Mouse (Mus musculus): Measurements from ENCODE around the gene Adgrg2.

The Adgrg2 gene

GRCm38 (mm10) chrX:160390464-160390956 lies at the start of gene Adgrg2:
Adgrg2 (plus strand) TSS chrX:160390690.
- ChIA-PET POLR2A (interaction anchor here in 1 of 4 experiments (1.2 kb wide), 1 partner anchor 112 kb away, joined by 5 read pairs; the partner anchor contains the start of gene Phka2), CTCF (interaction anchor here in 1 of 4 experiments (0.7 kb wide), 1 partner anchor 37 kb away, joined by 3 read pairs; no protein-coding TSS in a partner anchor)

- POLR2A ChIA-PET, result no interaction called here
- CTCF ChIA-PET, result no interaction called here
These were observed 39.5 kb upstream of the Adgrg2 start for GRCm38 (mm10) chrX:160350995-160351394.

- POLR2A ChIA-PET, result no interaction called here
- CTCF ChIA-PET, result no interaction called here
These were observed 38.4 kb upstream of the Adgrg2 start for GRCm38 (mm10) chrX:160351967-160352677.

- ChIA-PET POLR2A (no interaction called here), CTCF (no interaction called here)
These were observed 5.6 kb upstream of the Adgrg2 start for GRCm38 (mm10) chrX:160384748-160385501.

GRCm38 (mm10) chrX:160385502-160385772 lies 5.1 kb upstream of the Adgrg2 start:
- POLR2A ChIA-PET, result no interaction called here

GRCm38 (mm10) chrX:160412930-160413453 lies 22.5 kb downstream of the Adgrg2 start:
- POLR2A ChIA-PET, result no interaction called here
- CTCF ChIA-PET, result no interaction called here

More at GRCm38 (mm10) chrX:160385502-160385772, 5.1 kb upstream of the Adgrg2 start:
- CTCF ChIA-PET, result no interaction called here

- ChIA-PET CTCF (interaction anchor here in 1 of 4 experiments (0.5 kb wide), 1 partner anchor 292 kb away, joined by 3 read pairs; no protein-coding TSS in a partner anchor), POLR2A (no interaction called here)
These were observed 23.4 kb downstream of the Adgrg2 start for GRCm38 (mm10) chrX:160413881-160414395.

GRCm38 (mm10) chrX:160418397-160418796 lies 27.9 kb downstream of the Adgrg2 start:
- ChIA-PET POLR2A (no interaction called here), CTCF (no interaction called here)

GRCm38 (mm10) chrX:160423737-160424136 lies 33.2 kb downstream of the Adgrg2 start:
- ChIA-PET CTCF (interaction anchor here in 1 of 4 experiments (0.7 kb wide), 1 partner anchor 12 kb away, joined by 6 read pairs; no protein-coding TSS in a partner anchor), POLR2A (interaction anchor here in 1 of 4 experiments (0.6 kb wide), 1 partner anchor 285 kb away, joined by 3 read pairs; no protein-coding TSS in a partner anchor)

GRCm38 (mm10) chrX:160426486-160426885 lies 36.0 kb downstream of the Adgrg2 start:
- CTCF ChIA-PET, result no interaction called here
- POLR2A ChIA-PET, result no interaction called here

GRCm38 (mm10) chrX:160426930-160427329 lies 36.4 kb downstream of the Adgrg2 start:
- ChIA-PET CTCF (no interaction called here), POLR2A (no interaction called here)

- POLR2A ChIA-PET, result interaction anchor here in 1 of 4 experiments (1.1 kb wide), 1 partner anchor 295 kb away, joined by 3 read pairs; no protein-coding TSS in a partner anchor
- CTCF ChIA-PET, result no interaction called here
These were observed 41.7 kb downstream of the Adgrg2 start for GRCm38 (mm10) chrX:160432192-160432591.

- ChIA-PET CTCF (no interaction called here), POLR2A (no interaction called here)
These were observed 50.8 kb downstream of the Adgrg2 start for GRCm38 (mm10) chrX:160441272-160441671.

GRCm38 (mm10) chrX:160448351-160448750 lies 57.9 kb downstream of the Adgrg2 start:
- CTCF ChIA-PET, result no interaction called here
- POLR2A ChIA-PET, result no interaction called here

GRCm38 (mm10) chrX:160449363-160449762 lies 58.9 kb downstream of the Adgrg2 start:
- POLR2A ChIA-PET, result no interaction called here
- CTCF ChIA-PET, result no interaction called here

- CTCF ChIA-PET, result interaction anchor here in 1 of 4 experiments (0.5 kb wide), 1 partner anchor 21 kb away, joined by 3 read pairs; no protein-coding TSS in a partner anchor
- POLR2A ChIA-PET, result interaction anchor here in 1 of 4 experiments (1.0 to 1.8 kb wide), 2 partner anchors 25 to 46 kb away, joined by 3 to 8 read pairs; partner anchors contain the start of gene Phka2
These were observed 65.2 kb downstream of the Adgrg2 start for GRCm38 (mm10) chrX:160455686-160456085.

GRCm38 (mm10) chrX:160471257-160471786 lies 80.8 kb downstream of the Adgrg2 start:
- POLR2A ChIA-PET, result no interaction called here
- CTCF ChIA-PET, result no interaction called here

- POLR2A ChIA-PET, result no interaction called here
- CTCF ChIA-PET, result no interaction called here
These were observed 99.3 kb downstream of the Adgrg2 start for GRCm38 (mm10) chrX:160489784-160490183.

- POLR2A ChIA-PET, result interaction anchor here in 1 of 4 experiments (0.9 kb wide), 1 partner anchor 8 kb away, joined by 3 read pairs; the partner anchor contains the start of gene Phka2
- CTCF ChIA-PET, result no interaction called here
These were observed 103.8 kb downstream of the Adgrg2 start for GRCm38 (mm10) chrX:160494333-160494732.

GRCm38 (mm10) chrX:160494921-160495320 lies 104.4 kb downstream of the Adgrg2 start:
- ChIA-PET CTCF (no interaction called here), POLR2A (no interaction called here)

All from embryonic stem cell, embryonic (primary cell).